Mouse (Mus musculus) limb, embryonic 12.5 days (tissue): ENCODE data around the gene Rsbn1. TPM values are rescaled to one million over a fixed set of nuclear protein-coding genes. Genes with fewer than 3 reads are reported as not detected.

Experiments used
- ATAC-seq: fragments of 200-750 bp; cut with Nextera tagmentation; 2 replicates; pipeline ENCODE4 v1.8.0; 2017; ENCODE audit warnings: low read depth, moderate TSS enrichment; ENCODE audit not compliant: insufficient number of reproducible peaks, insufficient read depth, low FRiP score, low TSS enrichment
- H3K27ac ChIP-seq: fragments of 300-500 bp; sonication (generic); 2 replicates; pipeline ENCODE4 v1.5.1; 2016; ENCODE audit warnings: mild to moderate bottlenecking, moderate library complexity
- H3K27me3 ChIP-seq: fragments of 300-500 bp; sonication (generic); 2 replicates; pipeline ENCODE4 v1.6.1; 2016; ENCODE audit warnings: mild to moderate bottlenecking, moderate library complexity
- H3K36me3 ChIP-seq: fragments of 300-500 bp; sonication (generic); 2 replicates; pipeline ENCODE4 v1.6.1; 2016; ENCODE audit warnings: mild to moderate bottlenecking, moderate library complexity
- H3K4me1 ChIP-seq: fragments of 300-500 bp; sonication (generic); replicated peaks from 2 replicates; pipeline ENCODE4 v1.6.1; 2016
- H3K4me2 ChIP-seq: fragments of 300-500 bp; sonication (generic); 2 replicates; pipeline ENCODE4 v1.6.1; 2016; ENCODE audit warnings: mild to moderate bottlenecking, moderate library complexity
- H3K4me3 ChIP-seq: fragments of 300-500 bp; sonication (generic); replicated peaks from 2 replicates; pipeline ENCODE4 v1.5.1; 2016; ENCODE audit warnings: mild to moderate bottlenecking
- H3K9ac ChIP-seq: fragments of 300-500 bp; sonication (generic); replicated peaks from 2 replicates; pipeline ENCODE4 v1.6.1; 2016; ENCODE audit warnings: mild to moderate bottlenecking, moderate library complexity
- H3K9me3 ChIP-seq: fragments of 300-500 bp; sonication (generic); 2 replicates; pipeline ENCODE4 v1.6.1; 2016; ENCODE audit warnings: mild to moderate bottlenecking, moderate library complexity
- WGBS: fragments of 180-500 bp; shearing (Covaris S2); methylation state at CpG from one replicate; pipeline ENCODE4 v1.1.7; 2016; 5-methylcytosine and 5-hydroxymethylcytosine counted together
- polyA plus RNA-seq: library from polyadenylated mRNA; unstranded; fragments of >200 nt; fragmentation: Nextera tagmentation; extraction: Ambion mirVana; gene quantifications from 2 replicates; pipeline ENCODE4 v1.2.1, GENCODE M21; 2016

Gene Rsbn1
- polyA plus RNA-seq, 1 experiment from 2014 or later, result 21.5 TPM

GRCm38 (mm10) chr3:103908781-103909180 is 5.1 kb upstream of the Rsbn1 start:
- Histone ChIP-seq H3K4me3 (no peak overlapping the region), H3K4me1 (no peaks in the 10 kb centered on the region), H3K27me3 (no peaks in the 10 kb centered on the region), H3K36me3 (no peaks in the 10 kb centered on the region), H3K9ac (no peak overlapping the region), H3K9me3 (no peaks in the 10 kb centered on the region), H3K27ac (no peak overlapping the region), H3K4me2 (no peak overlapping the region)
- no peak for ATAC-seq
- 69% methylated on average over 2 of the region's 2 CpGs for WGBS

- Histone ChIP-seq H3K4me1 (peaks cover 11% of the 10 kb centered on the region), H3K9me3 (no peaks in the 10 kb centered on the region), H3K27me3 (no peaks in the 10 kb centered on the region), H3K4me2 (peak overlapping the region; percentile 70), H3K27ac (peak overlapping the region; percentile 91), H3K9ac (peak overlapping the region; percentile 48; the same call in 1 of the 2 replicates), H3K4me3 (peak overlapping the region; percentile 97), H3K36me3 (no peaks in the 10 kb centered on the region)
- no peak for ATAC-seq
- WGBS, result 9% methylated on average over 11 of the region's 11 CpGs
These were observed 414 bp upstream of the Rsbn1 start for GRCm38 (mm10) chr3:103913451-103913961.

- peak overlapping the region; percentile 70 for H3K4me2 ChIP-seq
- H3K9ac ChIP-seq, result peak overlapping the region; percentile 95
- H3K4me3 ChIP-seq, result peak overlapping the region; percentile 97
- no peaks in the 10 kb centered on the region for H3K27me3 ChIP-seq
- peak overlapping the region; percentile 91 for H3K27ac ChIP-seq
- peak; percentile 69 for ATAC-seq
- peaks cover 3% of the 10 kb centered on the region; the same call in 1 of the 2 replicates for H3K36me3 ChIP-seq
- no peaks in the 10 kb centered on the region for H3K9me3 ChIP-seq
- peaks cover 11% of the 10 kb centered on the region for H3K4me1 ChIP-seq
- WGBS, result under 1% methylated on average over 59 of the region's 60 CpGs
These were observed 1.0 kb downstream of the Rsbn1 start for GRCm38 (mm10) chr3:103914732-103915508.

- peaks cover 6% of the 10 kb centered on the region; the same call in 1 of the 2 replicates for H3K36me3 ChIP-seq
- H3K9me3 ChIP-seq, result no peaks in the 10 kb centered on the region
- peak overlapping the region; percentile 95 for H3K9ac ChIP-seq
- WGBS, result 6% methylated on average over 7 of the region's 7 CpGs
- H3K4me2 ChIP-seq, result peak overlapping the region; percentile 70
- peaks cover 11% of the 10 kb centered on the region for H3K4me1 ChIP-seq
- no peak for ATAC-seq
- H3K27ac ChIP-seq, result peak overlapping the region; percentile 91
- no peaks in the 10 kb centered on the region for H3K27me3 ChIP-seq
- H3K4me3 ChIP-seq, result peak overlapping the region; percentile 97
These were observed 1.6 kb downstream of the Rsbn1 start for GRCm38 (mm10) chr3:103915509-103915896.

GRCm38 (mm10) chr3:103916205-103916838 is 2.4 kb downstream of the Rsbn1 start:
- Histone ChIP-seq H3K4me1 (peaks cover 11% of the 10 kb centered on the region), H3K36me3 (peaks cover 6% of the 10 kb centered on the region; the same call in 1 of the 2 replicates), H3K9me3 (no peaks in the 10 kb centered on the region), H3K9ac (no peak overlapping the region; the same call in 1 of the 2 replicates), H3K27ac (no peak overlapping the region), H3K4me2 (peak overlapping the region; percentile 70), H3K27me3 (no peaks in the 10 kb centered on the region), H3K4me3 (peak overlapping the region; percentile 97)
- 54% methylated on average over 5 of the region's 5 CpGs for WGBS
- ATAC-seq, result no peak

- no peak overlapping the region; the same call in 1 of the 2 replicates for H3K9ac ChIP-seq
- peaks cover 11% of the 10 kb centered on the region for H3K4me1 ChIP-seq
- no peaks in the 10 kb centered on the region for H3K27me3 ChIP-seq
- H3K27ac ChIP-seq, result no peak overlapping the region
- H3K9me3 ChIP-seq, result no peaks in the 10 kb centered on the region
- ATAC-seq, result no peak
- peak overlapping the region; percentile 97 for H3K4me3 ChIP-seq
- peak overlapping the region; percentile 70 for H3K4me2 ChIP-seq
- H3K36me3 ChIP-seq, result peaks cover 6% of the 10 kb centered on the region; the same call in 1 of the 2 replicates
- 74% methylated on average over 3 of the region's 3 CpGs for WGBS
These were observed 2.9 kb downstream of the Rsbn1 start for GRCm38 (mm10) chr3:103916839-103917237.

- Histone ChIP-seq H3K4me1 (peaks cover 15% of the 10 kb centered on the region), H3K27ac (no peak overlapping the region), H3K4me2 (no peak overlapping the region), H3K9me3 (no peaks in the 10 kb centered on the region), H3K36me3 (peaks cover 6% of the 10 kb centered on the region; the same call in 1 of the 2 replicates), H3K9ac (no peak overlapping the region), H3K27me3 (no peaks in the 10 kb centered on the region), H3K4me3 (no peak overlapping the region)
- ATAC-seq, result no peak
- WGBS, result 95% methylated on average over 1 of the region's 1 CpGs
These were observed 6.2 kb downstream of the Rsbn1 start for GRCm38 (mm10) chr3:103920094-103920493.

- no peak overlapping the region for H3K9ac ChIP-seq
These were observed 11.4 kb downstream of the Rsbn1 start for GRCm38 (mm10) chr3:103925302-103925701.

GRCm38 (mm10) chr3:103927511-103927910 is 13.6 kb downstream of the Rsbn1 start:
- Histone ChIP-seq H3K4me3 (no peak overlapping the region), H3K4me1 (0 out of 2 replicates have a peak, but pooled peaks cover 4% of the 10 kb centered on the region), H3K27me3 (no peaks in the 10 kb centered on the region), H3K36me3 (peaks cover 23% of the 10 kb centered on the region), H3K9ac (no peak overlapping the region), H3K4me2 (no peak overlapping the region), H3K9me3 (no peaks in the 10 kb centered on the region), H3K27ac (no peak overlapping the region)
- no peak for ATAC-seq
- WGBS, result 78% methylated on average over 6 of the region's 6 CpGs

More at GRCm38 (mm10) chr3:103925302-103925701, 11.4 kb downstream of the Rsbn1 start:
- H3K4me3 ChIP-seq, result no peak overlapping the region
- ATAC-seq, result no peak
- H3K4me1 ChIP-seq, result peaks cover 4% of the 10 kb centered on the region; the same call in 1 of the 2 replicates
- no peaks in the 10 kb centered on the region for H3K9me3 ChIP-seq
- H3K36me3 ChIP-seq, result peaks cover 9% of the 10 kb centered on the region
- no peak overlapping the region for H3K27ac ChIP-seq
- H3K27me3 ChIP-seq, result no peaks in the 10 kb centered on the region
- WGBS, result 77% methylated on average over 3 of the region's 3 CpGs
- H3K4me2 ChIP-seq, result no peak overlapping the region

GRCm38 (mm10) chr3:103944794-103945562 is 31.1 kb downstream of the Rsbn1 start:
- Histone ChIP-seq H3K36me3 (peaks cover 3% of the 10 kb centered on the region; the same call in 1 of the 2 replicates), H3K4me2 (no peak overlapping the region), H3K4me3 (no peak overlapping the region), H3K27ac (no peak overlapping the region), H3K9ac (no peak overlapping the region), H3K4me1 (no peaks in the 10 kb centered on the region), H3K27me3 (no peaks in the 10 kb centered on the region), H3K9me3 (no peaks in the 10 kb centered on the region)
- WGBS, result 89% methylated on average over 1 of the region's 1 CpGs
- no peak for ATAC-seq
